Mouse (Mus musculus): Measurements from ENCODE around the gene Cfap97d1.
"Not testable (repeated sequence)": the region's sequence is repeated elsewhere in the genome, so short reads cannot be mapped to it uniquely, and the experiment has no call there.

The Cfap97d1 gene

DNA sequence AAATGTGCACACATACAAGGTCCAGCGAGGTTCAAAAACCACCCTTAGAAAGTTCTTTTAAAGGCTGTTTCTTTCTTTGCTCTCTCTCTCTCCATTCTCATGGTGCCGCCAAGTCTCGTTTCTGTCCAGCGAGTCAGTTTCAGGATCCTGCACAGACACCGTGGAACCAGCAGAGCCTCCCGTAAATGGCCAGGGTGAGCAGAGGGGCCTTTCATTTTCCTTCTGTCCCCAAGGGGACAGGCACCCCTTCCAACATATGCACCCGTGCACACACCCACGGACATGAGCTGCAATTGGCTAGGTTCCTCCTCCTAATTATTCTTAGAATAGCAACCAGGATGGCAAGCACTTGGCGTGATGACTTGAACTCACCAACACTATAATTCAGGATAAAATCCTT, 10.6 kb upstream of the Cfap97d1 start:
- no peak for DNase-seq (ENCODE audit: low spot score in 2 of 2)

GRCm38 (mm10) chr11:101974181-101974580, 9.9 kb upstream of the Cfap97d1 start:
- no peak for DNase-seq (ENCODE audit: low spot score in 2 of 2)

DNA sequence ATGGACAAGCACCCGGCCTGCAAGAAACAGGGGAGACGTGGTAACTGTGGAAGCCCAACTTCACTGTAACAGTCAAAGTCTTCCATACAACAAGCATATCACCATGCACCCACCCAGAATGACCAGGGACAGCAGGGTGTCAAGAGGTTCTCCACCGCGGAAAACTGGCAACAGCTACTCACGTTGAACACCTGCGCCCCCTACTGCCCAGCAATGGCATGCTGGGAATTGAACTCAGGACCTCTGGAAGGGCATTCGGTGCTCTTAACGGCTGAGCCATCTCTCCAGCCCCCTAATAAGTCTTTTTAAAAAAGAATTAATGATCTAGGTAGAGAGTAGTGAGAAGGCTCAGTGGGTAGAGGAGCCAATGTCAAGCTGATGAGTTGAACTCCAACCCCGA, 9.2 kb upstream of the Cfap97d1 start:
- peak in 1 of 2 experiments; percentile 49 for DNase-seq (ENCODE audit: low spot score in 2 of 2)

DNA sequence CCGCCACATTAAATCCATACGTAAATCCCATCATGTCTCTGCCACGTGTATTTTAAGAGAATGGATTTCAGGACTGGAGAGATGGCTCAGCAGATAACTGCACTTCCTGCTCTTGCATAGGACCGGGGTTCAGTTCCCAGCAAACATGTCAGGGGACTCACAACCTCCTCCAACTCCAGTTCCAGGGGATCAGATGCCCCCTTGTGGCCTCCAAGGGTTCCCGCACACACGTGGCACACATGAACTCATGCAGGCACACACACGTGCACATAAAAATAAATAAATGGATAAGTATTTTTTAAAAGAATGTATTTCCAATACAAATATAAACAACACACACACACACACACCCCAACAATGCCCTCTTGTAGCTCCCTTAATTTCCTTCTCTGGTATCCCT, 7.1 kb upstream of the Cfap97d1 start:
- DNase-seq (ENCODE audit: low spot score in 2 of 2): no peak

GRCm38 (mm10) chr11:101979140-101979539, 4.9 kb upstream of the Cfap97d1 start:
- no peak for DNase-seq (ENCODE audit: low spot score in 2 of 2)

DNA sequence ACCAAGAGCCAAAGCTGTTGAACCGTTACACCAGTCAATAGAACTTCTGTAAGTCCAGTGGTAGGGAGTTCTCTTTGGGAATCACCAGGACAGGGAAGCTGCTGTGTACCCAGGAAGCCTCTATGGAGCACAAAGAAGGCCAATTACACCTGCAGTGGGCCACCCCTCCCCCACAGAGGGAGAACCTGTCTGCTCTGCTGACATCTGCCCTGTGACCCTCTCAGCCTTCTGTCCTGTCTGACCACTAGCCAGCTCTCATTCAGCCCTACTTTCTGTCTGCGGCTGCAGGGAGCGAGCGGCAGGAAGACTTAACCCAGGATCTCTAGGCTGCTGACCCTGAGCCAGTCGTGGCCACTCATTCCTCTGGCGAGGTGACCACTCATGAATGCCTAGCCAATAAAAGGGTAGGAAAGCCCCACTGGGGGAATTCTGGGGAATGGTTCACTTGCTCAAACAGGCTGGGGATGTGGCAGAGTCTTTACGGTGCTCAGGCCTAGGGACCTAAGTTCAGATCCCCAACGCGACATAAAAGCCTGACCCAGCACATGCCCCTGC, 3.4 kb upstream of the Cfap97d1 start:
- DNase-seq (ENCODE audit: low spot score in 2 of 2): no peak

- DNase-seq (ENCODE audit: low spot score in 2 of 2): no peak
Observed at GRCm38 (mm10) chr11:101981850-101982249, 2.2 kb upstream of the Cfap97d1 start.

- no peak for DNase-seq (ENCODE audit: low spot score in 2 of 2)
Observed at GRCm38 (mm10) chr11:101982981-101983411, 1.1 kb upstream of the Cfap97d1 start.

- DNase-seq (ENCODE audit: low spot score in 2 of 2): no peak
Observed at GRCm38 (mm10) chr11:101983431-101983921, 603 bp upstream of the Cfap97d1 start.

- DNase-seq (ENCODE audit: low spot score in 2 of 2): not testable (repeated sequence)
Observed at GRCm38 (mm10) chr11:101985450-101985849, 1.4 kb downstream of the Cfap97d1 start.

DNA sequence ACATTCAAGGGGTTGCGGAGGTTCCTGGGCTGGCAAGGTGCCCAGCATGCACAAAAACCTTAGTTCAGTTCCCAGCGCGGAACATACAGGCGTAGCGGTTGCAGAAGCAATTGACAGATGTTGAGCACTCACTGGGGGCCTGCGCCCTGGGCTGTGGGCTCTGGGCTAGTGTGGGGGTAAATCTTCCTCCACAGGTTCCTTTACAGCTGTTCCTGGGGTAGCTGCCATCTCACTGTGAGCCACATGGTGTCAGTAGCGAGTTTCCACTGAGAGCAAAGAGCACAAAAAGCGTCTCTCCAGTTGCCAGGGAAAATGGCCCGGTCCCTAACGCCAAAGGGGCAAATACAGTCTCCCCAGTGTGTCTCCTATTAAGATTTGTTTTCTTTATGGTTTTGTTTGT, 1.9 kb downstream of the Cfap97d1 start:
- DNase-seq (ENCODE audit: low spot score in 2 of 2): peak; percentile 59 to 80

- no peak for DNase-seq (ENCODE audit: low spot score in 2 of 2)
Observed at GRCm38 (mm10) chr11:101986913-101987312, 2.8 kb downstream of the Cfap97d1 start, which contains the start of gene Dusp3. Dusp3 (minus strand) TSS chr11:101987013.

GRCm38 (mm10) chr11:101990244-101990643, 6.2 kb downstream of the Cfap97d1 start:
- DNase-seq (ENCODE audit: low spot score in 2 of 2): no peak

DNA sequence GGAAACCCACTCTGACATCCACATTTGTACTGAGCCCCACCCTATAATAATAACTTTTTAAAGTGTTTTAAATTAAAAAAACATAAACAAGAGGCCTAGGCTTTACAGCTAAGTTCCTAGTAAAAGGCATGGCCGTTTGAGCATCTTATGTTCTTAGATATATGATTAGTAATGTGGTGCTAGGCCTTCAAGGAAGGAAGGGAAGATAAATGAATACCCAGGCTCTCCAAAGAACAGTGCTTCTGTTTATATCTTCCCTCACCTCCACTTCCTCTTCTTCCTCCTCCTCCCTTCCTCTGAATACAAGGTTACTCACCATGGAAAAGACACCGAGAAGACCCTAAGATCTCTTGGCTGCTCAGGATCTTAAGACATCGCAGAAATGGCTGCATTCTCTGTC, 7.7 kb downstream of the Cfap97d1 start:
- no peak for DNase-seq (ENCODE audit: low spot score in 2 of 2)

- no peak for DNase-seq (ENCODE audit: low spot score in 2 of 2)
Observed at GRCm38 (mm10) chr11:101992411-101992810, 8.3 kb downstream of the Cfap97d1 start.

GRCm38 (mm10) chr11:101994100-101994499, 10.0 kb downstream of the Cfap97d1 start:
- DNase-seq (ENCODE audit: low spot score in 2 of 2): peak; percentile 18 to 48

GRCm38 (mm10) chr11:101995938-101996337, 11.9 kb downstream of the Cfap97d1 start:
- no peak for DNase-seq (ENCODE audit: low spot score in 2 of 2)

DNA sequence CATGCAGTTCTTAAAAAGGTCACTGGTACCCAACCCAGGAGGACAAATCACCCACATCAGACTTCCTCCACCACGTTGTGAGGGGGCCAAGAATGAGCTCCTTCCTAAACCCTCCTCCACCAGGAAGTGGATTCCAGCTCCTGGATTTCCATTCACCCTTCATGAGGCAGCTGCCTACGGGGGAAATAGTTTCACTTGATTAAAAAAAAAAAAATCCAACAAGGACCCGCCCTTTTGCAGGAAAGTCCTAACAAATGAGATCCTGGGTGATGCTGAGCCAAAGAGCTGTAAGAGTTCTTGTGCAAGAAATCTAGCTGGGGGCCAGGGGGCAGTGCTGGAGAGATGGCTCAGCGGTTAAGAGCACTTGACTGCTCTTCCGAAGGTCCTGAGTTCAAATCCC, 14.2 kb downstream of the Cfap97d1 start:
- DNase-seq (ENCODE audit: low spot score in 2 of 2): no peak

- no peak for DNase-seq (ENCODE audit: low spot score in 2 of 2)
Observed at GRCm38 (mm10) chr11:101999466-101999865, 15.4 kb downstream of the Cfap97d1 start.

- DNase-seq (ENCODE audit: low spot score in 2 of 2): peak in 1 of 2 experiments; percentile 34
Observed at GRCm38 (mm10) chr11:102004251-102004650, 20.2 kb downstream of the Cfap97d1 start.

DNA sequence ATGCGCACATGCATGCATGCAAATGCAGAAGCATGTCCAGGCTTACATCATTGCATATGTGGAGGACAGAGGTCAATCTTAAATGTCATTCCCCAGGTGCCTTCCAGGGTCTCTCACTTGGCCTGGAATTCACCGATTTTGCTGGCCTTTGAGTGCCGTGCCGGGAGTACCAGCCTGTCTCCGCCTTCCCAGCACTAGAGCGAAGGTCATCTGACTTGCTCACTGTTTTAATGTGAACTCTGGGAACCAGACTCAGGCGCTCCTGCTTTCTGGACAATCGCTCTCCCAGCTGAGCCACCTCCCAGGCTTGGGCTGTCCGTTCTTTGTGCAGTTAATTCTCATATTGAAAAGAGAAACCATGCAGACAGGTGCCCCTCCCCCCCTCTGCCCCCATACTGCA, 22.2 kb downstream of the Cfap97d1 start:
- no peak for DNase-seq (ENCODE audit: low spot score in 2 of 2)

DNA sequence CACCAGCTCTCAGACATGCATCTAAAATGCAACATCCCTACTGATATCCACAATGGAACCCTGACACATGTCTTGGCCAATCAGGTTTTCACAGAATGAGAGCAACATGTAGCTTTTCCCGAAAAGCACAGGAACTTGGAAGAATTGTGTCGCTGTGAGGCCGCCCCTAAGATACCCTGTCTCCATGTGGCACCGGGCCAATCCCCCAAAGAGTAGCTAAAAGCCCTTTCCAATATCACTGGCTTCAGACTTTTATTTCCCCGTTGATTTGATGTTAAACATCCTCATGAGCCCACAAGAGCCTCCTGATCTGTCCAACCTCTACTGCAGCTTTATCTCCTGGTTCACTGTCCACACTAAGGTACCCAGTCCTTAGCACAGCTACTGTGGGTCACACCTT, 22.6 kb downstream of the Cfap97d1 start:
- DNase-seq (ENCODE audit: low spot score in 2 of 2): no peak

GRCm38 (mm10) chr11:102008372-102008771, 24.3 kb downstream of the Cfap97d1 start:
- no peak for DNase-seq (ENCODE audit: low spot score in 2 of 2)
